Mouse (Mus musculus) spleen, adult 2 months (tissue): Measurements from ENCODE around the gene Lpp.

Experiments
- CTCF ChIP-seq: fragments of 200-500 bp; IDR thresholded peaks from 2 replicates; pipeline ENCODE4 v1.5.1; 2011; ENCODE audit warnings: mild to moderate bottlenecking, inconsistent platforms; ENCODE audit not compliant: insufficient read depth, insufficient read length, insufficient replicate concordance; ENCODE audit errors: extremely low read depth
- POLR2A ChIP-seq: fragments of 200-500 bp; IDR thresholded peaks from 2 replicates; pipeline ENCODE4 v1.6.1; 2011; ENCODE audit warnings: low read depth, low read length, inconsistent platforms

DNA sequence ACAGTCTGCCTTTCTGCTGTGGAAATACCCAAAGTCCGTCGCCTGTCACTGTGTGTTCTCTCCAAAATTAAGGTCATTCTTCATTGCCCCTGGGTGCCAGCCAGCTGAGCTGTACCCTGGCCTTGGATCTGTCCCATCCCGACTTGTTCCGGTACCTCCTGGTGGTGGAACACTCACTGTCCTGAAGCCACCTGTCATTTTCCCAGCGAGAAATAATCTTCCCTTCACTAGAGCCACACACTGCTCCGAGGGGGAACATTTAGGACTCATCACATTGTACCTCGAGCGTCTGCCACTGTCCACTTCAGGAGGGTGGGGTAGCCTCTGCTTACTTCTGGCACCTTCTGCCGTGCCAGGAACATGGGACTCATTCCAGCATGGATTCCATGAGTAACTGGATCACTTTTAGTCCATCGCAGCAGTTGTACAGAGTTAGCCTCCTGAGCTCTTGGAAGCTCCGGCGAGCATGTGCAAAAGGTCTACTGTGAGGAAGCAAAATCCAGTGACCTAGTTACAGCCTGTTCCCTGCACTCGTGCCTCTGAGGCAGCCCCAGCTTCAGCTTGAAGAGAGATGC lies 90.3 kb downstream of the Lpp start:
- TF ChIP-seq POLR2A (no peak), CTCF (no peak)
